Mouse (Mus musculus): ENCODE measurements around the gene Six6. TPM values are rescaled to one million over a fixed set of nuclear protein-coding genes. Genes with fewer than 3 reads are reported as not detected.

The Six6 gene
- total RNA-seq, 4 experiments from 2014 or later: not detected

DNA sequence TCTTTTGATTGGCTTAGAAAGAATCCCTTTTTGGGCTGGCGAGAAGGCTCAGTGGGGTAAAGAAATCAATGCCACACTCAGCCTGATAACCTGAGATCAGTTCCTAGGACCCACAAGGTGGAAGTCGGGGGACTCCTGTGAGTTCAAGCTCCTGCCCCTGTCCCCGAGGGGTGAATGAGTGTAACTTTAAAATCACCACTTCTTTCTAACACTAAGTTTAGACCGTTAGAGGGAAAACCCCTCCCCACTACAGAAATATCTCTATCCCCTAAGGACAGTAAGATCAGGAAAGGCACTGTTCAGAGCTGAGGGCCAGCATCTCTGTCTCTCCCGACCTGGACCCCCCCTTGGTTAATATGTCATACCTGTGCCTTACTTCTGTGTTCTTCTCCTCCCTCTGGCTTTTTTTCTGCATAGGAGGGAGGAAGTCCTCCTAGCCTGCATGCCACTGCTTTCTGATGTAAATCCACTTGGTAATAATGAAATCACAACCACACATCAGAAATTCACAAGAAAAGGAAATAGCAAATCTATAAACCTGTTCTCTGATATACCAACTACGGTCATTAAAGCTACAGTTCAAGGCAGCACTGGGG is 18.2 kb downstream of the Six6 start:
- DNase-seq (ENCODE audit: low spot score in 2 of 2): no peak

GRCm38 (mm10) chr12:72958446-72958845 is 18.8 kb downstream of the Six6 start:
- no peak for DNase-seq (ENCODE audit: low spot score in 2 of 2)

- DNase-seq (ENCODE audit: low spot score in 2 of 2): no peak
These were observed 23.1 kb downstream of the Six6 start for GRCm38 (mm10) chr12:72962761-72963160.

DNA sequence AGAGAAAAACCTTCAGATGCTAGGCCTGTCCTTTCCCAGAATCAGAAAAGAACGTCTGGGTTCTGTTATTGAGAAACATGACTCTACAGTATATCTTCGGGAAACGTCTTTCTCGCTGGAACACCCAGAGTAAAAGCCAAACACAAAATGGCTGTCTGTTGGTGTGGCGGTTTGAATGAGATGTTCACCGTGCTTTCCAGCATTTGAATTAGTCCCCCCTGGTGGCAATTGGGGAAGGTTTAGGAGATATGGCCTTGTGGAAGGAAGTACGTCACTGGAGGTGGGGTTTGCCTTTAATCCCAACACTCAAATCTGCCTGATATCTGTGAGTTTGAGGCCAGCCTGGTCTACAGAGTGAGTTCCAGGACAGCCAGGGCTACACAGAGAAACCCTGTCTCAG is 27.8 kb downstream of the Six6 start:
- no peak for DNase-seq (ENCODE audit: low spot score in 2 of 2)

GRCm38 (mm10) chr12:72970620-72971019 is 30.9 kb downstream of the Six6 start:
- DNase-seq (ENCODE audit: low spot score in 2 of 2): no peak

GRCm38 (mm10) chr12:72973161-72973560 is 33.5 kb downstream of the Six6 start:
- DNase-seq (ENCODE audit: low spot score in 2 of 2): peak in 1 of 2 experiments; percentile 3

GRCm38 (mm10) chr12:72976172-72976571 is 36.5 kb downstream of the Six6 start:
- no peak for DNase-seq (ENCODE audit: low spot score in 2 of 2)

- peak; percentile 24 to 55 for DNase-seq (ENCODE audit: low spot score in 2 of 2)
These were observed 37.0 kb downstream of the Six6 start for GRCm38 (mm10) chr12:72976718-72977117.

DNA sequence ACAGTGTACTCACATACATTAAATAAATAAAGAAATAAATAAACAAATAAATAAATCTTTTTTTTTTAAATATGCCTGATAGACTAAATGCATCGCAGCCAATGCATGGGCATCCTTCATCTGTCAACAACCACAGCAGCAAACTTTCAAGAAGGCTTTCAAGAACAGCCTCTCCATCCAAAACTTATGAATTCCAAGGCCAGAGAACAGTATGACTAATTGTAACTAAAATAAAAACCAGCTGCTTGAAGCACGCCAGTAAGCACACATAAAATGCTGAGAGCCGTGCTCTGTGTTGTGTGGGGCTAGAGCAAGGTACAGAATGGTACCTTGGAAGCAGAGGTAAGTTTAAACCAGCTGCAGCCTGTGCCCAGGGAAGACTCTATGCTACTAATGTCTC is 38.2 kb downstream of the Six6 start:
- DNase-seq (ENCODE audit: low spot score in 2 of 2): no peak

GRCm38 (mm10) chr12:72979236-72979635 is 39.5 kb downstream of the Six6 start:
- DNase-seq (ENCODE audit: low spot score in 2 of 2): no peak

DNA sequence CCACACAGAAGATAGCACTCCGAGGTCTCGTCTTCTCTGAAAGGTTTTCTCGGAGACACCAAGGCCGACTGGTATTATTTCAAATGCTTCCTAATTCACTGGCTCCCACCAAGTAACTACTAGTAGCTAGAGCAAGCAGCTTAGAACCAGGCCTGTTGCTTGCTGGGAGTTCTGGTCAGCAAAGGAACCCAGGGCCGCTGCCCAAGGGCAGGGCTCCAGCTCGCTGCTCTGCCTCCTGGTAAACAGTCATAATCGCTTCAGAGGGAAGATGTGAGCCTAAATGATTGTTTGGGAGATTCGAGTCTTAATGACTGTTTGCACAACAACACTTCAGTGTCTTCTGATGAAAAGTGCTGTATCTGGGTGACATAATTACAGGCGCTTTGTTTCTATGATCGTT is 42.9 kb downstream of the Six6 start:
- DNase-seq (ENCODE audit: low spot score in 2 of 2): peak in 1 of 2 experiments; percentile 9

DNA sequence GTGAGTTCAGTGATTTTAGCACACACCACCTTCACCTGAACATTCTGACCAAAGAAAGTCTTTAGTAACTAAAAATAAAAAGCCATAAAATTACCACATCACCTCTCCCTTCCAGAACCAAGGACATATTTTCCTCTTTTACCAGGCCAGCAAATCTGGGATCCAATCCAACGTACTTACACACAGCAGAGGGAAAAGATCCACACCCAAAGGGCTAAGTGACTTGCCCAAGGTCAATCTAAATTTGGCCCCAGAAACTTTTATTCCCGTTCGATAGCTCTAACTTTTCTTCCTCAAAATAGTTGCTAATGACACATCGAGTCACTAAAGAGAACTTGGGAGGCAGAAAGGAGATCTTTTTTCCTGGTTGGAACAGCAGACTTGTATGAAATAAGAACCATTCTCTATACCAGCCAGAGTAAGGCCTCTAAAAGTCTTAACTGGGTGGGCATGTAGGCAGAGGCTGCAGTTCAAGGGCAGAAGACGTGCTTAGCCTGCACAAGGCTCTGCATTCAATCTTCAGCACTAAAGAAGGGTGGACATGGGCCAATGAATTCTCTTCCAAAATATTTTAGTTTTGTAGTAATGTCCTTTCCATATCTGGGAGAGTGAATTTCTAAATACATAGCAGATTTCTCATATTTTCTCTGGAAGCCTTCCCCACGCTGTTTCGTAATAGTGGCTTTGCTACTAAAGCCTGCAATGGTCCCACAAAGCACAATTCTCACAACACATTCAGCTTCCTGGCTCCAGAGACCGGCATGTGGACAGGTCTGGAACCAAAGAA is 43.6 kb downstream of the Six6 start:
- DNase-seq (ENCODE audit: low spot score in 2 of 2): peak; percentile 9 to 14

Other genes with a start within 250 kb of the Six6 start
- 100 to 1,000 TPM; 325 to 385 (median 339) TPM for gene Ppm1a, start 182.4 kb upstream of the Six6 start, total RNA-seq (2022)
- gene 4930447C04Rik, start 882 bp downstream of the Six6 start, total RNA-seq (2022): under 1 TPM in 2 of 4 experiments, not detected in 2; 0.25 to 0.48 TPM
- 10 to 100 TPM; 59.5 to 67.4 (median 60.9) TPM for gene Six1, start 114.0 kb downstream of the Six6 start, total RNA-seq (2022)
- 10 to 100 TPM; 14.3 to 19.6 (median 17.5) TPM for gene Six4, start 173.6 kb downstream of the Six6 start, total RNA-seq (2022)
- 10 to 100 TPM; 13.1 to 20.9 (median 20.1) TPM for gene Mnat1, start 183.8 kb downstream of the Six6 start, total RNA-seq (2022)